In genomic region chr12:39822671-39823070, GRCm38 (mm10) we compare ENCODE assay signal across 24 mouse cellular contexts.
"Had no signal": no experiment of that assay in that cellular context is flagged by ENCODE, and none has a peak within 500 bp of the region (broad histone marks: within the 10 kb centered on the region; RNA-seq: fewer than 3 reads in every experiment).

No protein-coding gene starts in this region.

- H3K27me3 ChIP-seq: heart, embryonic 12.5 days; hindbrain, embryonic 13.5 days; hindbrain, embryonic 15.5 days; kidney, embryonic 15.5 days; limb, embryonic 13.5 days; limb, embryonic 15.5 days; liver, embryonic 12.5 days had no signal

- H3K36me3 ChIP-seq: heart, embryonic 10.5 days; heart, embryonic 12.5 days; hindbrain, embryonic 13.5 days; hindbrain, embryonic 15.5 days; kidney, embryonic 15.5 days; limb, embryonic 13.5 days; limb, embryonic 15.5 days; liver, embryonic 12.5 days had no signal

- H3K9ac ChIP-seq: heart, embryonic 12.5 days; hindbrain, embryonic 13.5 days; hindbrain, embryonic 15.5 days; kidney, embryonic 15.5 days; limb, embryonic 13.5 days; limb, embryonic 15.5 days; liver, embryonic 12.5 days; liver, embryonic 14.5 days had no signal

- H3K4me1 ChIP-seq: heart, embryonic 10.5 days; heart, embryonic 12.5 days; hindbrain, embryonic 13.5 days; hindbrain, embryonic 15.5 days; kidney, embryonic 15.5 days; limb, embryonic 13.5 days; limb, embryonic 15.5 days; liver, embryonic 12.5 days had no signal

- H3K4me3 ChIP-seq: heart, embryonic 10.5 days; heart, embryonic 12.5 days; hindbrain, embryonic 13.5 days; hindbrain, embryonic 15.5 days; kidney, embryonic 15.5 days; limb, embryonic 13.5 days; limb, embryonic 15.5 days; liver, embryonic 12.5 days had no signal

- H3K9me3 ChIP-seq: heart, embryonic 10.5 days; heart, embryonic 12.5 days; hindbrain, embryonic 13.5 days; hindbrain, embryonic 15.5 days; kidney, embryonic 15.5 days; limb, embryonic 13.5 days; limb, embryonic 15.5 days; liver, embryonic 12.5 days had no signal

- H3K27ac ChIP-seq: heart, embryonic 10.5 days; hindbrain, embryonic 13.5 days; hindbrain, embryonic 15.5 days; hindbrain, postnatal 0 days; kidney, embryonic 15.5 days; kidney, postnatal 0 days; limb, embryonic 13.5 days; limb, embryonic 15.5 days; liver, embryonic 12.5 days; liver, embryonic 14.5 days had no signal

- DNase-seq: gastrocnemius, postnatal 14 days; gastrocnemius, postnatal 36 days; heart, adult 18-20 months; heart, postnatal 10 days; kidney, adult 11 months; kidney, adult 2 months; kidney, adult 9 months; kidney, postnatal 14 days; kidney, postnatal 36 days; layer of hippocampus, adult 9-11 months; layer of hippocampus, postnatal 36 days; left cerebral cortex, postnatal 4 days had no signal

- ATAC-seq: hindbrain, postnatal 0 days; intestine, embryonic 16.5 days; liver, embryonic 12.5 days had no signal

- H3K4me2 ChIP-seq: heart, embryonic 12.5 days; hindbrain, embryonic 13.5 days; hindbrain, embryonic 15.5 days; kidney, embryonic 15.5 days; limb, embryonic 13.5 days; limb, embryonic 15.5 days; liver, embryonic 12.5 days had no signal
